Mouse (Mus musculus) gastrocnemius, postnatal 25 days (tissue): ENCODE data around the gene Dglucy. TPM values are rescaled to one million over a fixed set of nuclear protein-coding genes. Genes with fewer than 3 reads are reported as not detected.
"Not testable (repeated sequence)": the region's sequence is repeated elsewhere in the genome, so short reads cannot be mapped to it uniquely, and the experiment has no call there.

Experiments
- DNase-seq: peaks from one replicate; pipeline ENCODE4 v3.0.0; 2022
- total RNA-seq, 2 experiments: library from RNA; stranded (reverse); gene quantifications; 1 replicate in 1 of 2; 2 replicates in 1 of 2; pipeline ENCODE4 v1.2.3; 2021

Dglucy gene
- total RNA-seq, 2 experiments from 2014 or later = 11.5 to 12.3 TPM

GRCm38 (mm10) chr12:100780416-100780815, 1.6 kb downstream of the Dglucy start:
- DNase-seq = no peak

GRCm38 (mm10) chr12:100781428-100782120, 2.7 kb downstream of the Dglucy start:
- no peak for DNase-seq

GRCm38 (mm10) chr12:100784152-100784551, 5.3 kb downstream of the Dglucy start:
- DNase-seq = no peak

DNA sequence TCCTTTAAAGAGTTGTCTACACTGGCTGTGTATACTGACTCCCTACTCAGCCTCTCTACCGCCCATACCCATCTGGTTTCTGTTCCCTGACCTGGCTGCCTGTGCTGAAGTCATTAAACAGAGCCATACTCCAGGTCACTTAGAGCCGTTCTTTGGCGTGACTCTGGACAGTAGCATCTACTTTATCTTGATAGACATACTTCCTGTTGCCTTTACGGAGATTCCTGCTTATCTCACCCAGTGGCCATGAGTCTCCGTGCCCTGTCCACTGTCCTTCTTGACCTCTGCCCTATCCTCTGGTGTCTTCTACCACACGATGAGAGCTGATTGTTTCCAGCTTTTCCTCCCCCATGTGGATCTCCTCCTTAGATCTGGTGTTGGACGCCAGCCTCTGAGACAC, 6.5 kb downstream of the Dglucy start:
- no peak for DNase-seq

GRCm38 (mm10) chr12:100789981-100790550, 11.2 kb downstream of the Dglucy start:
- DNase-seq = peak; percentile 50

DNA sequence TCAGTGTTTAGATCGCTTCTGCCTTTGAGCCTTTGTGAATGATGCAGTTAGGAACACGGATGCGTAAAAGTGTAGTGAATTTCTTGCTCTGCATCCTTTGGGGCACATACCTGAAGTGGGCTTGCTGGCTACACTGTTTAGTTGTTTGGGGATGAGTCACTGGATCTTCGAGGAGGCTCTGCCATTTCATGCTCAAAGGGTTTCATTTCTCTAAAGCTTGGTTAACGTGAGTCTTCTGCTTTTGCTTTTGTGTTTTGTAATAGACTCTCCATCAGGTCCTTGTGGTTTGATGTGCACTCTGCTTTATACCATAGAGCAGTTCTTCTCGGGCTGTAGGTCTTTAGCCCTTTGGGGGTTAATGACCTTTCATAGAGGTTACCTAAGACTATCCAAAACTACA, 12.6 kb downstream of the Dglucy start:
- no peak for DNase-seq

GRCm38 (mm10) chr12:100794450-100795230, 15.8 kb downstream of the Dglucy start:
- DNase-seq = no peak

- no peak for DNase-seq
These were observed 16.7 kb downstream of the Dglucy start for GRCm38 (mm10) chr12:100795390-100796036.

DNA sequence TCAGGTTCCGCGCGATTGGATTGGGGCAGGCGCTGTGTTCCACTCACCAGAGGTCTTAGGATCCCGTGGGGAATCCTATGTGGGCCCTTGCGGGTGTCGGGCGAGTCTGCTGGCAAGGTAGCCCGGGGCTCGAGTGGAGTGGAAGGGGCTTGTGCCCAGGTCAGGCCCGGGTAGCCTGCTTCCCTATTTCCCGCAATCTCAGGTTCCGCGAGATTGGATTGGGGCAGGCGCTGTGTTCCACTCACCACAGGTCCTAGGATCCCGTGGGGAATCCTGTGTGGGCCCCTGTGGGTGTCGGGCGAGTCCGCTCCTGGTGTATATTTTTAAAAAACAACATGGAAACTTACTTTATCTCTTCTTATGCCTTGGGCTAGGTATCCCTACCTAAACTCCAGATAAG, 24.5 kb downstream of the Dglucy start:
- not testable (repeated sequence) for DNase-seq

- no peak for DNase-seq
These were observed 28.4 kb downstream of the Dglucy start for GRCm38 (mm10) chr12:100807280-100807679.

DNA sequence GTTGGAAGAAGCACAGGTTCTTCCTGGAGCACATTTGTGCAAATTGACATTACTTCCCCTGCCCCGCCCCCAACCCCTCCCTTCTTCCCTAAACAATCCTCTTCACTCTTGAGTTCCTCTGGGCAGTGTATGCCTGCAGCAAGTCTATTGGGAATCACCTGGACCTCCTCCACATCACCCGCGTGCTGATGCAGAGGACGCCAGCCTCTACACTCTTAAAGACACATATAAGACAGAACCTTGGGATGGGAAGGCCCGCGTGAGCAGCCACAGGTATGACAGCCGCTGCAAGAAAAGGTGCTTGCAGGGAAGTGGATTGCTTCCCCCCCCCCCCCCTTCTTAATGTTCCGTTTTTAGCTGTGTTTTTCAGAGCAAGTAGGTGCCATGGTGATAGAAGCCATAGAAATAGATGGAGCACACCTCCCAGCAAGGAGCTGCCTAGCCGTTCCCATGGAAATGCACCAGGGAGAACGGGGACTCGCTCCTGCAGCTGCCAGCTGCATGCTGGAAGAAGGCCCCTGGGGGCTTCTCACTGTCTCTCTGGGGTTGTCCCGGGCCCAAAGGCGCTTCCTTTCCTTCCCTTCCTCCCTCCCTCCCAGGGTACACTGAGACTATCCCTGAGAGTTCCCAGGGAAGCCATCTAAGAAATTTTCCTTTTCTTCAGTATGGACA, 29.9 kb downstream of the Dglucy start:
- no peak for DNase-seq

DNA sequence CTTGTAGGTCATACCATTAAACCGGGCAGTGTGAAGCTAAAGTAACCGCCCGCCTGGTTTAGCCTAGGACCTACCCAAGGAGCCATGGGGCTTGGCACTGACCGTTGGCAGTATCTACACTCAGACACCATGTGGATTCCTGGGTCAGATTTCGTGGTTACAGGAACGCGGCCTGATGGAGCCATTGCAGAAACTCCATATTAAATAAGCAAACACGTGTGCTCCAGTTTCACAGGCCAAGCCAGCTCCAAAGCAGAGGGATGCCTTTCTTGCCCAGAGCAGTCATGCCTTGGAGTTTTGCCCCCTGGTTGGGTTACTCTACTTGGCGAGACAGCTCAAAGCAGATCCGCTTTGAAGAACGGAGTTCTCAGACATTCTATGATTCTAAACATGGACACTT, 31.7 kb downstream of the Dglucy start:
- DNase-seq = peak; percentile 88

DNA sequence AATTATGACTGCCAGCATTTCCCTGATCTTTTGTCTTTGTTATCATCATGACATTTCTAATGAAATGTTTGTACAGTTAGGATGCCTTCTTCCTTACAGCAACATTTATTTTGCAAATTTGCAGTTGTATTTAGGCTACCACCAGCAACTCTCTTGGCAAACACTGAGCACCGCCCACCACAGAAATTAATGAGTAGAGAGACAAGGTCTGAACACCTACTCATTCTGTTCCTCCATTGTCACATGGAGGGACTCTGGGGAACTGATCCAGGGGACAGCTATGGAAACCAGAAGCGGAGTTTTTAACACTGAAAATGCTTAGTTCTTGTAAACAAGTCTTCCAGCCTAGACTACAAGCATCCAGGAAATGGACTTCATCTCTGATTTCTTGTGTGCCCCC, 35.0 kb downstream of the Dglucy start:
- DNase-seq = no peak

DNA sequence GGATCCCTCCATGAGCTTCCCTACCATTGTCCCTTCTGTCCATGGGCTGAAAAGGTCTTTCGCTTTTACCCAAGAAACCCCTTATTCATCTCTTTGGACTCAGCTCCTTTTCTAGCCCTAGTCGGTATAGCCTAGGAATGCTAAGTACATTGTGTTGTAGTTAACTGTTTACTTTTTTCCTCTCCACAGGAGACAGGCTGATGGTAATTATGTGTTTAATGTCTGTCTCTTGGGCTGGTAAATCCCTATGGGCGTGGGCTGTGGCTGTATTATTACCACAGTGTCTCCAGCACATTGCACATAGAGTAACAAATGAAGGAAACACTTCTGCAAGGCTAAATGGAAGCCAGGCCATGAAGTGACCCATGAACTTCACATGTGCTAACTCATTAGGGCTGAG, 35.8 kb downstream of the Dglucy start:
- no peak for DNase-seq

- no peak for DNase-seq
These were observed 38.0 kb downstream of the Dglucy start for GRCm38 (mm10) chr12:100816906-100817305.

GRCm38 (mm10) chr12:100819965-100820364, 41.1 kb downstream of the Dglucy start:
- peak; percentile 92 for DNase-seq

- no peak for DNase-seq
These were observed 52.2 kb downstream of the Dglucy start for GRCm38 (mm10) chr12:100831021-100831420.

DNA sequence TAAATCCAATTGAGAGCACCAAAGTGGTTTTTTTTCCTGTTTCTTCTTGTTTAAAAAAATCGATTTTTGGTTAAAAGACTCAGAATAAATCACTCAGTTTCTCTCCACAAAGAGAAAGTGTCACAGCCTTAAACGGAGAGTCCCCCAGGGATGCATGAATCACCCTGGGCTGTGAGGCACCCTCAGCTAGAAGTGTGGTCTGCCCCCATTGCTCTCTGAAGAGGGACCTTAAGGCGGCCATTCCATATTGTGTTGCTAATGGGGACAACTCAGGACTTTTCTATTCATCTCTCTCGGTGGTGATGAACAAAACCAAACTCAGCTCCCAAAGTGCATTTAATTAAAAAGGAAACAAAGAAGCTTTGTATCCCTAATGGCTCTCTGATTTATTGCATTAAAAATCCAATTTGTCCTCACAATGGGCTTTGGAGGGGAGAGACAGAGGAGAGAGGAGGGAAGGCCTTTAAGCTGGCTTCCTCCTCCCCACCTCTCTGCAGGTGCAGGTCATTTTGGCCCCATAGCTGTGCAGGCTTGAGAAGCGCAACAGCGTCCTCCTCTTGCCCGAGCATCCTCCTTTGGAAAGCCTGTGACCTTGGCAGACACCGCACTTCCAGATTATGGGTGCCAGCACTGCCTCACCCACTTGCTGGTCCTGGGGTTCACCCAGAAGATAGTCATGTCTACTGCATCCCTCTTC, 52.9 kb downstream of the Dglucy start:
- DNase-seq = no peak

GRCm38 (mm10) chr12:100837208-100837607, 58.4 kb downstream of the Dglucy start:
- DNase-seq = no peak

GRCm38 (mm10) chr12:100839079-100839600, 60.3 kb downstream of the Dglucy start:
- peak; percentile 15 for DNase-seq

- peak; percentile 81 for DNase-seq
These were observed 61.1 kb downstream of the Dglucy start for GRCm38 (mm10) chr12:100839926-100840325.
